Mouse (Mus musculus): ENCODE results near the gene Tex101.

DNA sequence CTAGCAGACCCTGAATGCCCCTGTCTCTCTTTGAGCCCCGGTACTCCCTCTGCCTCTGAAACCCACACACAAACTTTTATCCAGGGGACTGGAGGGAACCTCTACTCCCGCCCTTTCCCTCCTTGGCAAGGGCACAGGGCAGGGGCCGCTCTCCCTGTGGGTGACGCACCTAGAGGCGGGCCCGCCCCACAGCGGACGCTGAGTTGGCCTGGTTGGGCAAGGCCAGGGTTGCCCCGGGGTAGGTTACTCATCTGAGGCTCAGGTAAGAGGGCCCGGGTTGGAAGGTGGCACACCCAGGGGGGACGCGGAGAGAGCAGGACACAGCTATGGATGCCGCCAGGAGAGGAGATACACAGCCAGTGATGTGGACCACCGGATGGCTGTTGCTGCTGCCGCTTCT lies 40.2 kb downstream of the Tex101 start, which contains the start of gene Lypd3:
- TF ChIP-seq CTCF (IDR thresholded peaks at IDR 0.05): no peak
- no peak for TF ChIP-seq EP300 (IDR thresholded peaks at IDR 0.05)

Data from lung, postnatal 0 days (tissue).